Mouse (Mus musculus) retina, embryonic 14.5 days (tissue): Measurements from ENCODE around the gene Spint5.

Experiments used
- DNase-seq: peaks from one replicate; pipeline ENCODE4 v3.0.0-alpha.2; 2015; ENCODE audit warnings: low spot score

Gene Spint5

DNA sequence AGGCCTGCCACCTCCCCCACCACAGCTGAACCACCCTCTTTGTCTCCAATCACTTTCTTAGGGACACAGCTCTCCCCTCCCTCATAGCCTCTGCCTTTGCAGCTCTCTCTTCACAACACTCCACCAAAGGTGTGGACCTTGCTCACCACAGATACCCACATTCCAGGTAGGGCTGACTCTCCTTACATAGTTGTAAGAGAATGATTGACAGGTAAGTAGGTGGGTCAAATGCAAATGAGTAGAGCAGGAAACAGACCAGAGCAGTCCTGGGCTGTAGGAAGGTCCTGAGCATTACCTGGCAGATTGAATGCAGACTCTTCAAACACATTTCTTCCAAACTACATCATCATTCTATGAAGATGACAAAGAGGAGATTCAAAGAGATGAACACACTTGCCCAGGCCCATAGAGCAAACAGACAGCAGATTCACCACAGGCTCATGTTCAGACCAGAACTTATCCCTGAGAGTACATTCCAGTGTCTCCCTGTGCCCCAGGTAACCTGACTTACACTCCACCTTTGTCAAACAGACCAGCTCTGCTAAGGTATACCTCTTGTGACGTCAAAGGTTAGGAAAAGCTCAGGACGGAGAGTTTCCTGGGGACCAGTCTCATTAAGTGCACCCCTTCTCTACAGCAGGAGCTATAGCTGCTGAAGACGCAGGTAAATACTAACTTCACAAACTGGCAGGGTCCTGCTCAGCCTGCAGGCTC lies 22.4 kb downstream of the Spint5 start:
- no peak for DNase-seq

DNA sequence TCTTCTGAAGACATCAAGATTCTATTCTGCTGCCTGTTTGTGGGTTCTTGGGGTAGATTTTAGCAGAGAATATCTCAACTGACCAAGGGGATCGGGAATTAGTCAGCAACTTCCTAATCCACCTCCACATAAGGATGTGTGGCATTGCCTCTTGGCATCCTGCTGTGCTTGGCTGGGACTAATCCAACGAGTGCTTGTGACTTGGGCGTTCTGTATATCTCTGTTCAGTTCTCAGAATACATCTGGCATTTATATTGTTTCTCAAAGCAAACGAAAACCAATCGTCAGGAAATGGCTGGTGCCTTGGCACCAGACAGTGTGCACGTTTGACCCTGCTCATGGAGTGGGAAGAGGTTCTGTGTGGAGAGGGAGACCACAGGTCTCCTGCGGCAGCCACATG lies 24.8 kb downstream of the Spint5 start:
- DNase-seq: no peak

DNA sequence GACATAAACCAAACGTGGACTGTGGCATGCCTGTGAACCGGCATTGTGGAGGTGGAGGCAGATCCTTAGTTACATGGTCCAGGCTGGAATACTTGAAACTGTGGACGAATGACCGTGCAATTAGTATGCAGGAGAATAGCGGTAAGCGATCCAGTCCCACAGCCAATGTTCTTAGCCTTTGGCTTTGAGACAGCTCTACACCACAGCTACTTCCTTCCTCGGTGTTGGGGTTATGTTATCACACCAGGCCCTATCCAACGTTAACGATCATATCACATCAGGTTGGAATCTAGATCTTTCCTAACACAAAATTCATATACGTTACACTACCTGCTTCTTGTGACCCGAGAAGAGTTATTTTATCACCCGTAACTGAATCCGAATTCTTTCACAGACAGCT lies 29.9 kb downstream of the Spint5 start:
- DNase-seq: no peak

DNA sequence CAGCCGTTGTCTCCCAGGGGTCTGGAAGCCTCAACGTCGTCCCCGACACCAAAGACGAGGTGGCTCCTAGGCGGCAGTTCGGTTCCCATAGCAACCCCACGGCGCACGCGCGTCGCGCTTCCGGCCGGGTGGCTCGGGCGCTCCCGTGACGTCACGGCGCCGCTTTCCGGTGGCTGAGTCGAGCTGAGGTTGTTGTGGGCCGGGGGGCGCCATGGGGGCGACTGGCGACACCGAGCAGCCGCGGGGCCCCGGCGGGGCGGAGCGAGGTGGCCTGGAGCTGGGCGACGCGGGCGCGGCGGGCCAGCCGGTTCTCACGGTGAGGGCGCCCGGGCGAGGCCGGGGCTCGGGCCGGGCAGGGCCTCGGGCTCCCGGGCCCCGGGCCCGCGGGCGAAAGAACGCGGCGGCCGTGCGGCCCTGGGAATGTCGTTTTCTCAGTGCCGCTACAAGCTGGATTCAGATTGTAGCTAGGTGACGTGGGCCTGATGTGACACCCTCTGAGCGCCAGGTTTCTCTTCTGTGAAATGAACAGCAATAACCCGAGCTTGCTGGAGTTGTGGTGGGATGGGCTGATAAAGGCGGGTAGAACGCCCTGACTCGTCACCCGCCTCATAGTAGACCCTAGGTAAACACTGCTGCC lies 30.9 kb downstream of the Spint5 start, which contains the start of the genes Wfdc3 and Dnttip1:
Gene Wfdc3 (minus strand): TSS at position 89 of the 637 bp plus-strand sequence.
Gene Dnttip1 (plus strand): TSS at position 141 of the 637 bp plus-strand sequence.
- DNase-seq: peak; percentile 95

DNA sequence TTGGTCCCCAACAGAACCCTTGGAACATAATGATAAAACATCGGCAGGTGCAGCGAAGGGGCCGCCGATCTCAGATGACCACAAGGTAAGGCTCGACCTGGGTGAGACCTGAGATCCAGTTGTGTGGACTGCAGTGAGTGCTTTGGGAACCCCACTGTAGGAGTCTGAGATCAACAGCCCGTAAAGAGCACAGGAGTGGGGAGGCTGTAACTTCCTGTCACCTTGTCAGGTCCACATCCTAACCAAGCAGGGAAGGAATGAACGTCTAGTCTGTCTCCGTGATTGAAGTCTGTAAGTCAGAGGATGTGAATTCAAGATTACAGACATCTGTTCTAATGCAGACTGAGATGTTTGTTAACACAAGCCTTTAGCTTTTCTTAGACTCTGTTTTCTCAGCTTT lies 31.6 kb downstream of the Spint5 start:
- DNase-seq: no peak

DNA sequence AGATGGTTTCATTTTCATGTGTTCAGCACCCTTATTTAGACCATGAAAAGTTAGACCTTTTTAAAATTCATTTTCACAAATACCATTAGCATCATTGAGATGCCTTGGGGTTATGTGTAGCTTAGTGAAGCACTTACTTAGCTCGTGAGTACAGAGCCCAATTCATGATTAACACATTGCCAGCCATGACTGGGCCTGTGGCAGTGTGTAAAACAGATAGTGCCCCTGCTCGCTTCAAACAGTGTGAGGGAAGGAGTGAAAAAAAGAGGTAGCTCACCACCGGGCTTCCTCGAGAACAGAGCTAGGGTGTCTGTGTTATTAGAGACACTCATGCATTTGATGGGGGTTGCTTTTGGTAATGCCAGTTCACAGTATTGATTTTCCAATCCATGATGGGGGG lies 33.1 kb downstream of the Spint5 start:
- DNase-seq: no peak

DNA sequence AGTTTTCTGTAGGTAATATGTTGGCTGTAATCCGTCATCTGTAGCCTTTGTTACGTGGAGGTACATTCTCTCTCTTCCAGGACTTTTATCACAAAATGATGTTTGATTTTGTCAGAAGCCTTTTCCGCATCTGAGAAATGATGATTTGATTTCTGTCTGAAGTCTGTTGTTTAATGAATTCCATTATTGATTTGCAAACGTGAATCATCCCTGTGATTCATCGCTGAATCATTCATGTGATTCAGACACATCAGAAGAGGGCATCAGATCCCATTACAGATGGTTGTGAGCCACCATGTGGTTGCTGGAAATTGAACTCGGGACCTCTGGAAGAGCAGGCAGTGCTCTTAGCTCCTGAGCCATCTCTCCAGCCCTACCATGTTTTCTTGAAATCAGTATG lies 33.9 kb downstream of the Spint5 start:
- DNase-seq: no peak

DNA sequence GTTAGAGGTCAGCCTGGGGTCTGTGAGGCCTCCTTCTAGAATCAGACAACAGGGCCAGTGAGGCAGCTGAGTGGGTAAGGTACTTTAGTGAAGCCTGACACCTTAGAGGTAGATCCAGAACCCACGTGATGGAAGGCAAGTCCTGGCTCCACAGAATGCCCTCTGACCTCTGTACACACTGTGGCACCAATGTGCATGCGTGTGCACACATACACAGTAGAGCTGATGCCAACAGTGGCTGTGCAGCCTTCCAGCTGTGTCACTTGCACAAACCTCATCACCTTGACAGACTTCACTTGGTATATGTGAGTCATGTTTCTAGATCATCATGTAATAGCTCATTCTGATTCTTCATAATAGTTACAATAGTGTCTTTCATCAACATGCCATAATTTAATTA lies 37.3 kb downstream of the Spint5 start:
- no peak for DNase-seq

DNA sequence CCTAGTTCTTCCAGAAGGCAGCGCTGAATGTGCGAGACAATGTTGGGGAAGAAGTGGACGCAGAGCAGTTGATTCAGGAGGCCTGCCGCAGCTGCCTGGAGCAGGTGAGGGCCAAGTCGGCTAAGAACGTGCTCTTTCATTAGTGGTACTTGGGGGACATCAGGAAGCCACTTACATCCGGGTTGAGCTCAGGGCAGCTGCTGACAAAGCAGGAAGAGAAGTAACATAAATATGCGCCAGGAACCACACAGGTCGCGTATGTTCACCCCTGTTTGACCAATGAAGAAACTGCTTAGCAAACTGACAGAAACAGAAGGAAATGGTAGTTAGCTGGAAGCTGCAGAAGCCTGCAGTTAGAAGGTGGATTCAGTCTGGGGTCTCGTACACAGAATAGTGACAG lies 39.0 kb downstream of the Spint5 start:
- DNase-seq: no peak

DNA sequence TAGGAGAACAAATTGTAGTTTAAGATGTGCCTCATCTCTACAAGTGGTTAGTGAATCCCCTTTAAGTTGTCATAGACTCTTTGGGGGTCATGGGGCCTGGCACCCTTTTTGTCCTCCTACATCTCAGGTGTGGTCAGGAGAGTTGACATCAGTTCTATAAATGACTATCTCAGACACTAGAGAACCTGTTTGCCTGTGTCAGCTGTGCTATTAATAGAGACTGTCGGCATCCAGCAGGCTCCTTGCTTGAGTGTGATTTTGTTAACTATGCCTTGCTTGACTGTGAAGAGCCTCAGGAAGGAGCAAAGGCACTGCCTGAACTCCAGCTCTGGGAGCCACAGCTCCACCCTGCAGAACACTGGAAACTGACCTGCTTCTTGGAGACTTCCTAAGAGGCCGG lies 39.7 kb downstream of the Spint5 start:
- DNase-seq: no peak

DNA sequence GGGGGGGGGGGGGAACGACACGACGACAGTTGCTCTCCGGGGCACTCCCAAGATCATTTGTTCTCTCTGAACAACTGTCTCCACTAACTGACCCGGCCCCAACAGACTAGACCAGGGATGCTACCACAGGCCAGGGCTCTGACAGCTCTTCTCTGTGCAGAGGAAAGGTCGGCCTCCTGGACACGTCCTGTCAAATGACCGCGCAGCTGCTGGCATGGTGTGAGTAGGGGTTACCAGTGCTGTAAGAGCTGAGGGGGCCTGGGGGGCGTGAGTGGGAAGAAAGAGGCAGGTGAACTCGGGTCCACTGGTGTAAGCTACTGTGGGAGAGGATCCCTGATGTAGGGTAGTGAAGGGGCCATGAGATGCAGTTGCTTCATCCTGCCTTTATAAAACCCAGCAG lies 42.7 kb downstream of the Spint5 start:
- DNase-seq: no peak

DNA sequence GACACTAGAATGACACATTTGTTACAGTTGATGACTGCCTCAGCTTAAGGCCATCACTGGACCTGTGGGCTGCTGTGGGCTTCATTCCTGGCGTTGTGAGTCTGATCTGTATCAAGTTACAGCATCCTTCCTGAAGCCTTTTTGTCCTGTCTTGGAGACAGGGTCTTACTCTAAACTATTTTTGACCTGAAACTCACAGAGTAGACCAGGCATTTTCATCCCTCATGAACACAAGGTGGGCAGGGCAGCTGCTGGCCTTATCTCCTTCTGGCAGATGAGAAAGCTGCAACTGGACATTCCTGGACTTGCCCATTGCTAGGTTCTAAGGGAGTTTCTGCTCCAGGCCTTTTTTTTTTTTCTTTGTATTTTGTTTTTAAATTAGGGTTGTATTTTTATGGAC lies 43.6 kb downstream of the Spint5 start:
- no peak for DNase-seq

DNA sequence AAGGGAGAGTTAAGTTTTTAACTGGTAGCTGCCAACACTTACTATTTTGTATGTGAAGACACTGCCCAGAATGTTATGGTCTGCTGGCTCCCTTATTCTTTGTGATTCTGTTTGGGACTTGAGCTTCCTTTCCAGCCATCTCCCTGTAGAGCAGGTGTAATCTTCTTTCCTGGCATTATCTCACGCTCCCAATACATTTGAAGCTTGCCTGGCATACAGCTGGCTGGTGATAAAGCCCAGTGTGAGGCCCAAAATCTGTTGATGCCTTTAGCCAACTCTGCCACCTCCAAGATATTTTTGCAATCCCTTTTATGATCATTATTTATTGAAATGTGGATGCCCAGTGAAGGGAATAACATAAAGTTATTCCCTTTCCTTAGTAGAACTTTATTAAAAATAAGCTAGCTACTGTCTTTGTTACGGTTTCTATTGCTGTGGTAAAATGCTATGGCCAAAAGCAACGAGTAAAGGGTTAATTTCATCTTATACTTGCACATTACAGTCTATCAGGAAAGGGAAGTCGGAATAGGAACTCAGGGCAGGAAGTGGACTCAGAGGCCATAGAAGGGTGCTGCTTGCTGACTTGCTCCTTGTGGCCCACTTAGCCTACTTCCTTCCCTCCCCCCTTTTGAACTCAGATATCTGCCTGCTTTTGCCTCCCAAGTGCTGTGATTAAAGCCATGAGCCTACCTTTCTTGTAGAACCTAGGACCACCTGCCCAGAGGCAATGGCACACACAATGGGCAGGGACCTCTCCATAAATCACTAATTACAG lies 45.1 kb downstream of the Spint5 start:
- no peak for DNase-seq

DNA sequence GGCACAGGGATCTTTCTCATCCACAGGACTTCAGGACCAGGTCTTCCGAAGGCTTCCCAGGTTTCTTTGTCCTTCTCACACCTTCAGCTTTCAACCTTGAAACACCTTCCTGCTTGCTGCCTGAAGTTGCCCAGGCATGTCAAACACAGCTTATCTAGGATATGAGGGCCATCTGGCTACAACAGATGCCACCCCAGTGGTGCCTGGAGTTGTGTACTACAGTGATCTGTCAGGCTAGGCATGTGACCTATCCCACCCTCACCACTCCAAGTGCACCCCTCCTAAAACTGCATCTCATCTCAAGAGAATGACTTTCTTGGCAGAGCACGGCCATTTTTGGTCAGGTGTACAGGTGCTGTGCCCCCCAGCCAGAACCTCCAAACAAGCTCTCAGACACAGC lies 46.4 kb downstream of the Spint5 start:
- no peak for DNase-seq

DNA sequence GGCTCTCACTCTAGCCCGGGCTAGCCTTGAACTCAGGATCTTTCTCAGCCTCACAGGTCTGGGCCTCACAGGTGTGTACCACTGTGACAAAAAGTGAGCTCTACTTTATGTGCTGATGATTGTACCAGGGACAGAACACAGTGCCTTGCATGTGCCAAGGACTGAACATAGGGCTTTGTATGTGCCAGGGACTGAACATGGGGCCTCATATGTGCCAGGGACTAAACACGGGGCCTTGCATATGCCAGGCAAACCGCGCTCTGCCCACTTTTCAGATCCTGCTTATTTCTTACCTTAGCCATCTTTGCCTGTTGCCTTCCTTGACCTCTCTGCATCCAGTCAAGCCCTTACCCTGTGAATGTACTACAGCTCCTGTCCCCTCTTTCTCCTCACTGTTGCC lies 46.9 kb downstream of the Spint5 start:
- no peak for DNase-seq

DNA sequence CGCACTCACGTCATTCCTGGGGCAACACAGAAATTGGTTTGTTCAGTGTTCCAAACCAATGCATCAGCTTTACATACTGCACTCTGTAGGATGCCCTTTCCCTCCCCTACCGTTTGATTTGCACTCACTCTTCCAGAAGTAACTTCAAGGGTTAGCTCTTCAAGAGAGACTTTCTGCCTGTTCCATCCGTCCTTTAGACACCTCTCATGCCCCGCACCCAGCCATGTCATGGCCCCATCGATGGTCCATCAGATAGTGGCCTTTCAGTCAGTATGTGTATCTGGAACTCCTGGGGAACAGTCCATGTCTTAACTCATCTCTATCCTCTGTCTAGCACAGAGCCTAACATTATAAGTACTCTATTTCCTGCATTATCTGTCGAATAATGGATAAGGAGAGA lies 47.5 kb downstream of the Spint5 start:
- DNase-seq: no peak

DNA sequence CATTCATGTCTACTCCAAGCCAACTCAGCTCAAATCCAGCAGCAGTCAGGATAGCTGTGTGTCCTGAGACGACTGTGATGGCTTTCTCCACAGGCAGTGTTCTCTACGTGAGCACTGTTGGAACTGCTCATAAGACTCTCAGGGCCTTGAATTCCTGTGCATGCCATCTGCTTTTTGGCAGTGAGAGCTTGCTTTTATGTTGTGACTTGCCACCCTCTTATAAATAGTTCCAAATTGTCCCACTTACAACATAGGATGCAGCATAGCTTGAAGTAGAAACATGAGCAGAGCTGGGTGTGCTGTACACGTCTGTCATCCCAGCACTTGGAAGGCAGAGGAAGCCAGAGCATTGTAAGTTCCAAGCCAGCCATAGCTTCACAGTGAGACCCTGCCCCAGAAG lies 50.7 kb downstream of the Spint5 start:
- DNase-seq: no peak
